Mouse (Mus musculus) cerebral cortex, adult 2 months (tissue): ENCODE measurements around the gene Gtf2e1.

Experiments used
- WGBS: fragments of 180-500 bp; shearing (Covaris S2); methylation state at CpG from one replicate; pipeline ENCODE4 v1.1.7; 2018; 5-methylcytosine and 5-hydroxymethylcytosine counted together

The Gtf2e1 gene

DNA sequence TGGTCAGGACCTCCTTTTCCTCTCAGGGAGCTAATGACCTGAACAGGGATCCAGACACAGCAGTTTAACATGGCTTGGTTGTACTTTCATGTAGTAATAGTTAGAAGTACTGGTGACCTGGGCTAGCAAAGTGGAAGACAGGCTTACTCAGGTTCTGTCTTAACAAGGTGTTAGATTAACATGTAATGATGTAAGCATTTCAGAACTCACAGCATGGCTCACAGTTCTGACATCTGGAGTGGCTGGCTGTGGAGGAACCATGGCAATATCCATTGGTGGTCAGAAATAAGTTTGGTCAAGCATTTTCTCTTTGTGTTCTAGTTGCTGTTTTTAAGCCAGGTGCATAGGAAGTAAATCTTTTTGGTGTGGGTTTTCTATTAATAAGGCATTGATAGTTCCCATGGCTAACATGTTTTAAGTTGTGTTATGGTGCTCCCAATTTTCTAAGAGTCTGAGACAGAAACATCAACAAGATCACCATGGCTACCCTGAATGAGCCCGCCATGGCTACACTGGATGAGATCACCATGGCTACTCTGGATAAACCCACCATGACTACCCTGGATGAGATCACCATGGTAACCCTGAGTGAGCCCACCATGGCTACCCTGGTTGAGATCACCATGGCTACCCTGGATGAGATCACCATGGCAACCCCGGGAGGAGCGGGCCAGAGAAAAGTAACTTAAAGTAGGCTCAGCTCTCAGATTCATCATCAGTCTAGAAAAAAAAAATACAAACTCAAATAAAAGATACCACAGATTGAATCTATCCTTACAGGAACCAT lies 52.6 kb downstream of the Gtf2e1 start:
- 49% methylated on average over 3 of the region's 3 CpGs for WGBS

DNA sequence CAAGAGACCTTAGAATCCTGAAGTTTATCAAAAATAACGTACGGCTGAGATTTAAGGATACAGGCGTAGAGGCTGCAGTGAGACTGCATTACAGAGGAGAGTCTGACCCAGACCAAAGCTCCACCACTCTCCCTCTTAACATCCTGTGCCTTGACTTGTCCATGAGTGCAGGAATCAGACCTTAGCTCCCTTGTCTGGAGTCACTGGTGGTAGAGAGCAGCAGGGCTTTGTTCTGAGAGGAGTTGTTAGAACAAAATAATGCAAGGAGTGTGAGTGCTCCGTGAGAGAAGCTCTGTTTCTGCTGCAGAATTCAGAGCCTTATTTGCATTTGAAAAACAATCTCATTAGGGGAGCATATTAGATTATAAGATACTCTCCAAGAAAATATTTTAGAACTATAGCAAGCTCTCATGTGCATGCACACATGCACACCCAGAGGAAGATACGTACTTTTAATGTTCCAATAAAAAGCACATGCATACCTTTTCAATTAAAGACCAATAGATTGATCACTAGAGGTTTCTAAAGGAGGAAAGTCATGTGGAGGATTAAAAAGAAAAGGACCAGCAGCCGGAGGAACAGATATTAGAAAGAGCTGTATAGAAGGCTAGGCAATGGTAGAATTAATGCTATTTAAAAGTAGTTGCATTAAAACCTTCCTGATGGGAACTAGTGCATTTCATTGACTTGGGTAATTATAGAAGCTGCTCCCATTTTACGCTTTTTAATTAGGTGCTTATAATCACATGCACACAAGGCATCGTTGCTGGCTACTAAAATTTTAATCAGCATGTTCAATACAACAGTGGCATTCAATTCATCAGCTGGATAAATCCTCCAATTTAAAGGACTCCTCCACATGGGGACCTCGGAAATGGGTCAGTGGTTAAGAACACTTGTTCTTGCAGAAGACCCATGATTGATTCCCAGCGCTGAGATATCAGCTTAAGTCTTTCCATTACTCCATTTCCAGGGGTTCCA lies 61.0 kb downstream of the Gtf2e1 start:
- WGBS = 62% methylated on average over 10 of the region's 10 CpGs

DNA sequence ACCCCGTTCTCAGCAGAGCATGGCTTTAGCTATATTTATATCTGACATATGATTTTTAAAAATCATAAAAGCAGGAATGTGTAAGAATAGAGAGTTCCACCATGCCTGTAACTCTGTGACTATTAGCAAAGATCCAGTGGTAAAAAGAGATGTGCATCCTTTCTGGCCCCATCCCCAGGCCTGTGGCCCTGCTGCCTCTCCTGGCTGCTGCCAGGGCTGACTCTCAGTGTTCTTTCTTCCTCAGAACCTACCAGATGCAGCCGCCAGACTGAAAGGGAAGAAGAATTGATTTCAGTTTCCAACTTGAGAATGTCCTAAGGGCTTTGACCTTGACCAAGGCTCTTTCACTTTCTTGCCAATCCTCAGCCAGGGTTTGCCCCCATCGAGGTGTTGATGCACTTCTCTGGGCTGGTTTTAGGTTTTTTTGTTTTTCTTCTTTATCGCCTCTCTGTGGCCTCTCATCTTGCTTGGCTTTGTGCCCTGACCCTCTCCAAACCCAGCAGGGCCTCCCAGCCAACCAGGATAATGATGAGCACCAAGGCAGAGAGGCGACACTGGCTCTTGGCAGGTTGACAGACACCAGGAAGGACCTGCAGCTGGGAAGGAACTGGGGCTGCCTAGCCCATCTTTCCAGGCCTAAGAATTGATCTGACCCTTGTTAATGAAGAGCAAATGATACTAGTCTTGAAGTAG lies 66.8 kb downstream of the Gtf2e1 start:
- WGBS = 49% methylated on average over 5 of the region's 5 CpGs

- WGBS = 63% methylated on average over 3 of the region's 3 CpGs
Measured at GRCm38 (mm10) chr16:37469595-37469994, 70.0 kb downstream of the Gtf2e1 start.

GRCm38 (mm10) chr16:37463981-37464380 lies 75.6 kb downstream of the Gtf2e1 start:
- 90% methylated on average over 6 of the region's 6 CpGs for WGBS

GRCm38 (mm10) chr16:37462886-37463285 lies 76.7 kb downstream of the Gtf2e1 start:
- WGBS = 52% methylated on average over 4 of the region's 4 CpGs

GRCm38 (mm10) chr16:37461601-37462000 lies 78.0 kb downstream of the Gtf2e1 start:
- 63% methylated on average over 4 of the region's 4 CpGs for WGBS
